Mouse (Mus musculus): ENCODE measurements around the gene Pphln1.

- TF ChIP-seq CTCF (IDR thresholded peaks at IDR 0.05; ENCODE audit: insufficient read depth, low read length) (no peak), POLR2A (IDR thresholded peaks at IDR 0.05; ENCODE audit: borderline replicate concordance, extremely low read depth, low read depth, low read length) (no peak)
Observed at GRCm38 (mm10) chr15:93397269-93397668, 881 bp upstream of the Pphln1 start.
